Mouse (Mus musculus): Measurements from ENCODE around the gene Dlgap4. TPM values are rescaled to one million over a fixed set of nuclear protein-coding genes. Genes with fewer than 3 reads are reported as not detected.

Gene Dlgap4
- polyA plus RNA-seq, 1 experiment, result 98.2 TPM

- WGBS, result 0% methylated on average over 12 of the region's 12 CpGs
- TF ChIP-seq POLR2A (IDR thresholded peaks at IDR 0.05; ENCODE audit: control insufficient read depth, extremely low read depth, insufficient read depth, low read length, poor library complexity), result no peak
- TF ChIP-seq CTCF (IDR thresholded peaks at IDR 0.05; ENCODE audit: borderline replicate concordance, control insufficient read depth, extremely low read depth, insufficient read depth, low read length, poor library complexity), result no peak
- Histone ChIP-seq H3K27me3 (ENCODE audit: control insufficient read depth, insufficient read depth, low read length) (no peaks in the 10 kb centered on the region), H3K4me3 (ENCODE audit: control insufficient read depth, insufficient read depth, low read length) (peak overlapping the region; percentile 81), H3K27ac (ENCODE audit: control insufficient read depth, insufficient read depth, low read length) (peak overlapping the region; percentile 66), H3K36me3 (ENCODE audit: control insufficient read depth, insufficient read depth, low read length) (no peaks in the 10 kb centered on the region), H3K4me1 (replicated peaks; ENCODE audit: control insufficient read depth, insufficient read depth, low read length) (peaks cover 20% of the 10 kb centered on the region)
- peak; percentile 62 for DNase-seq
Measured at GRCm38 (mm10) chr2:156730501-156730921, 117.0 kb downstream of the Dlgap4 start.

GRCm38 (mm10) chr2:156731592-156731991 lies 118.1 kb downstream of the Dlgap4 start:
- H3K27ac ChIP-seq (ENCODE audit: control insufficient read depth, insufficient read depth, low read length), result no peak overlapping the region
- no peak overlapping the region for H3K4me3 ChIP-seq (ENCODE audit: control insufficient read depth, insufficient read depth, low read length)
- H3K4me1 ChIP-seq (replicated peaks; ENCODE audit: control insufficient read depth, insufficient read depth, low read length), result peaks cover 20% of the 10 kb centered on the region

GRCm38 (mm10) chr2:156732109-156732508 lies 118.6 kb downstream of the Dlgap4 start:
- no peak for DNase-seq
- Histone ChIP-seq H3K27ac (ENCODE audit: control insufficient read depth, insufficient read depth, low read length) (no peak overlapping the region), H3K4me3 (ENCODE audit: control insufficient read depth, insufficient read depth, low read length) (no peak overlapping the region), H3K27me3 (ENCODE audit: control insufficient read depth, insufficient read depth, low read length) (no peaks in the 10 kb centered on the region), H3K4me1 (replicated peaks; ENCODE audit: control insufficient read depth, insufficient read depth, low read length) (peaks cover 20% of the 10 kb centered on the region), H3K36me3 (ENCODE audit: control insufficient read depth, insufficient read depth, low read length) (no peaks in the 10 kb centered on the region)
- 88% methylated on average over 6 of the region's 6 CpGs for WGBS
- TF ChIP-seq CTCF (IDR thresholded peaks at IDR 0.05; ENCODE audit: borderline replicate concordance, control insufficient read depth, extremely low read depth, insufficient read depth, low read length, poor library complexity), result no peak
- TF ChIP-seq POLR2A (IDR thresholded peaks at IDR 0.05; ENCODE audit: control insufficient read depth, extremely low read depth, insufficient read depth, low read length, poor library complexity), result no peak

More at GRCm38 (mm10) chr2:156731592-156731991, 118.1 kb downstream of the Dlgap4 start:
- Histone ChIP-seq H3K36me3 (ENCODE audit: control insufficient read depth, insufficient read depth, low read length) (no peaks in the 10 kb centered on the region), H3K27me3 (ENCODE audit: control insufficient read depth, insufficient read depth, low read length) (no peaks in the 10 kb centered on the region)
- TF ChIP-seq CTCF (IDR thresholded peaks at IDR 0.05; ENCODE audit: borderline replicate concordance, control insufficient read depth, extremely low read depth, insufficient read depth, low read length, poor library complexity), result no peak
- TF ChIP-seq POLR2A (IDR thresholded peaks at IDR 0.05; ENCODE audit: control insufficient read depth, extremely low read depth, insufficient read depth, low read length, poor library complexity), result no peak
- DNase-seq, result no peak

- 95% methylated on average over 3 of the region's 3 CpGs for WGBS
- Histone ChIP-seq H3K36me3 (ENCODE audit: control insufficient read depth, insufficient read depth, low read length) (no peaks in the 10 kb centered on the region), H3K4me3 (ENCODE audit: control insufficient read depth, insufficient read depth, low read length) (no peak overlapping the region), H3K27me3 (ENCODE audit: control insufficient read depth, insufficient read depth, low read length) (no peaks in the 10 kb centered on the region), H3K4me1 (replicated peaks; ENCODE audit: control insufficient read depth, insufficient read depth, low read length) (peaks cover 12% of the 10 kb centered on the region), H3K27ac (ENCODE audit: control insufficient read depth, insufficient read depth, low read length) (no peak overlapping the region)
- no peak for TF ChIP-seq POLR2A (IDR thresholded peaks at IDR 0.05; ENCODE audit: control insufficient read depth, extremely low read depth, insufficient read depth, low read length, poor library complexity)
- no peak for TF ChIP-seq CTCF (IDR thresholded peaks at IDR 0.05; ENCODE audit: borderline replicate concordance, control insufficient read depth, extremely low read depth, insufficient read depth, low read length, poor library complexity)
- DNase-seq, result no peak
Measured at GRCm38 (mm10) chr2:156735761-156736335, 122.3 kb downstream of the Dlgap4 start.

- no peak overlapping the region for H3K27ac ChIP-seq (ENCODE audit: control insufficient read depth, insufficient read depth, low read length)
- TF ChIP-seq POLR2A (IDR thresholded peaks at IDR 0.05; ENCODE audit: control insufficient read depth, extremely low read depth, insufficient read depth, low read length, poor library complexity) (no peak), CTCF (IDR thresholded peaks at IDR 0.05; ENCODE audit: borderline replicate concordance, control insufficient read depth, extremely low read depth, insufficient read depth, low read length, poor library complexity) (no peak)
- H3K4me1 ChIP-seq (replicated peaks; ENCODE audit: control insufficient read depth, insufficient read depth, low read length), result peaks cover 11% of the 10 kb centered on the region
- no peaks in the 10 kb centered on the region for H3K27me3 ChIP-seq (ENCODE audit: control insufficient read depth, insufficient read depth, low read length)
- DNase-seq, result no peak
- H3K36me3 ChIP-seq (ENCODE audit: control insufficient read depth, insufficient read depth, low read length), result no peaks in the 10 kb centered on the region
- no peak overlapping the region for H3K4me3 ChIP-seq (ENCODE audit: control insufficient read depth, insufficient read depth, low read length)
- WGBS, result 90% methylated on average over 7 of the region's 7 CpGs
Measured at GRCm38 (mm10) chr2:156736846-156737245, 123.3 kb downstream of the Dlgap4 start.

- DNase-seq, result no peak
- Histone ChIP-seq H3K4me3 (ENCODE audit: control insufficient read depth, insufficient read depth, low read length) (no peak overlapping the region), H3K36me3 (ENCODE audit: control insufficient read depth, insufficient read depth, low read length) (no peaks in the 10 kb centered on the region), H3K27ac (ENCODE audit: control insufficient read depth, insufficient read depth, low read length) (no peak overlapping the region), H3K27me3 (ENCODE audit: control insufficient read depth, insufficient read depth, low read length) (no peaks in the 10 kb centered on the region), H3K4me1 (replicated peaks; ENCODE audit: control insufficient read depth, insufficient read depth, low read length) (peaks cover 5% of the 10 kb centered on the region; the same call in 1 of the 2 replicates)
- TF ChIP-seq CTCF (IDR thresholded peaks at IDR 0.05; ENCODE audit: borderline replicate concordance, control insufficient read depth, extremely low read depth, insufficient read depth, low read length, poor library complexity), result no peak
- TF ChIP-seq POLR2A (IDR thresholded peaks at IDR 0.05; ENCODE audit: control insufficient read depth, extremely low read depth, insufficient read depth, low read length, poor library complexity), result no peak
- 89% methylated on average over 7 of the region's 7 CpGs for WGBS
Measured at GRCm38 (mm10) chr2:156737976-156738375, 124.5 kb downstream of the Dlgap4 start.

Measured in thymus, adult 2 months (tissue).